Mouse (Mus musculus) layer of hippocampus, adult 9-10 months (tissue): ENCODE results near the gene Art1.

Source experiments
- DNase-seq: peaks from one replicate; pipeline ENCODE4 v3.0.0; 2022; ENCODE audit warnings: low spot score

Art1 gene

DNA sequence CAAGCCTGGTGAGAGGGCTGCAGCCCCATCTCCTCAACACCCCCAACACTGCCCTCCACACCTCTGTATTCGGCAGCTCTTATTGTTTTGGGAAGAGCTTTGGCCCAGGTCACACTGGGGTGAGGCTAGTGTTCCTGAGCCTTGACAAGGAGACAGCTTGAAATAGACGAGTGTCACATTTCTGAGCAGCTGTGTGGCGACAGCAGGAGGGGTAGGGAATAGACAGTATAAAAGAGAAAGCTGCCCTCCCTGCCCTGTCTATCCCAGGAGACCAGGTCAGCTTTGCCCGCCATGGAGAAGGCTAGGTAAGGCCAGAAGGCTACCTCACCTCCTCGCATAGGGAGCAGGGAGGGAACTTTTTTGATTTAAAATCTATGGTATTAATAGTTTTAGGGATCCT, at the start of gene Art1:
Art1 (plus strand) TSS at position 257 of the 400 bp plus-strand sequence.
- no peak for DNase-seq

DNA sequence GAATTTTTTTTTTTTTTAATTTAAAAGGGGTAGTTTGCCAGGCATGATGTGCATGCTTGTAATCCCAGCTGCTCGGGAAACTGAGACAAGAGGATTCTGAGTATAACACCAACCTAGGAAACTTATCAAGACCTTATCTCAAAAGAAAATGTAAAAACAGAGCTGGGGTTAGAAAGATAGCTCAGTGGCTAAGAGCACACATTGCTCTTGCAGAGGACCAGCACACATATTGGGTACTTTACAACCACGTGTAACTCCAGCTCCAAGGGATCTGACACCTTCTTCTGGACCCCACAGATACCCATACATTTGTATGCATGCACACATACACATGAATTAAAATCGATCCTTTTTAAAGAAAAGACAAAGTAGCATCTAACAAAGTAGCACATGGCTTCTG, 40.2 kb upstream of the Art1 start:
- DNase-seq, result no peak

DNA sequence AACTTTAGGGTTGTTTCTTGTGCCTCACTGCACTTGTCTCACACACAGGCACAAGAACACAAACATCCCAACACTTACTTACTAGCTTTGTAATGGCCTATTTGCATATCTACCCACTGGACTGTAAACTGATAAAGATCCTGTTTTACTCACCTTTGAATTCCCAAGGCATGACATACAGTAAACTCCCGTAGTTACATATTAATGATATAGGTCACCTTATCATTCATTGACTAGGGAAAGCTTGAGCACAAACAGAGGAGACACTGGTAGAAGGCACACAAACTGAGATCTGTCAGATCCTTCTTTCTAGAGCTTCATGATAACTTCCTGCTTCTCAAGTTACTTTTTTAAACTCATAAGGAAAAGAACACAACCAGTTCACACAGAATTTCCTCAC, 39.3 kb upstream of the Art1 start:
- DNase-seq, result no peak

DNA sequence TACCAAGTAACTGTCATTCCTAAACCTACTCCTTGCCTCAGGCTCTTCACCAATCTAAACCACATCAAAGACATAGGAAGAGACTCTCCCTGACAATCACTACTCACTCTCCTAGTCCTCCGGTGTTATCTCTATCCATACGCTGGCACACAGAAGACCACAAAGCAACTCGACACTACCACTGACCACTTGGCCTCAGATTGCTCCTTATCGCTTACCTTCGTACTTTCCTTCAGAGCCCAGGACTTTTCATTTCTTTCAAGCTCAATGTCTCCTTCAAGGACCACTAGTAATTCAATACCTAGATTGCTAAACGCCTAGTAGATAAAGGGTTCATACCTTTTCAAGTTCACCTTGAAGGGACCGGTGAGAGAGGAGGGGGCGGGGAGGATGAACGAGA, 37.7 kb upstream of the Art1 start:
- no peak for DNase-seq

DNA sequence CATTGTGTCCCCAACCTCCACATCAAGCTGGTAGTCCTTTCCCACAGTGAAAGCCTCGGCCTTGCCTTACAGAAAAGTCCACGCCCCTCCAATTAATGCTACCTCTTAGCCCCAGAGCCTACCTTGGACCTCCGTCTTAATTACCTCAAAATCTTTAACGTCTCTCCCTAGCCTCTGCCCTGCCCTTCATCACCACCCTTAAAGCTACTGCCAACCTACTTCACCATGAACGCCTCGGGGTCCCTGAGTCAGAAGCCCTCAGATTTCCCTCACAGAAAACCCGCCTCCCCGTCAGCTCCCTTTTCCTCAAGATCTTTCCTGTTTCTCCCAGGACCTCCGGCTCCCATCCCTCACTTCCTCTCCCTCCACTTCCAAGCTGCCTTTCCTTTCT, 36.9 kb upstream of the Art1 start:
- DNase-seq, result no peak

DNA sequence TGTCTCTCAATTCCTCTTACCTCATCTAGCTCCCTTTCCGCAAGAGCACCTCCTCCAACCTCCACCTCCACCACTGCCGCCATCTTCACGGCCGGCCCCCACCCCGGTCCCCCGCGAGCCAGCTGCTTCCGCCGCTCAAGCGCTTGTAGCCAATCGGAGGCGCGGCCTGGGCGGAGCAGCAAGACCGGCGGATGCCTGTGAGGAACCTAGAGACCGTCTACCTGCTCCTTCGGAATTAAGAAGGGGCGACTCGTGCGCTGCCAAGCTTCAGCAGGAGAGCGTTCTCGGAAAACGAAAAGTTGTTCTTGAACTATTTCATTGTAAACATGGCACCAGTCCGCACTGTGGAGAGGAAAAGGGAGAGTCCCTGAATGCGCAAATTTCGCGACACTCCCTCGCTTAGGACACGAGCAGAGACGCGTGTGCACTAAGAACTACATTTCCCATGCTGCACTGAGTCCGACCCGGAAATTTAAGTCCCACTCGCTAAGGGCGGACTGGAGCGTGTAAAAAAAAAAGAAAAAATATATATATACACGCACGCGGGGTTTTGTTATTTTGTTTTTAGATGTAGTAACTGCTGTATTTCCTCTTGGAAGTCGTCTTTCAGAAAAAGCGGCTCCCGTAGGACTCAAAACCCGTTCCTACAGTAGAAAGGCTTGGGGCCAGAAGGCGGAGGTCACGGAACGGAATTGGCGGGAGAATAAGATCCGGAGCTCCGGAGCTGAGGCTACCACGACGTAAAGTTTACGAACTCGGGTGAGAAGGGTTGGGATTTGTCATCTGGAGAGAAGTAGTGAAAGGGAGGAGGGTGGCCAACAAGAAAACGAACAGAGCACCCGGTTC, 36.3 kb upstream of the Art1 start, which contains the start of the genes Rnf121, Xndc1 and Xntrpc:
Rnf121 (minus strand) TSS at position 424 of the 846 bp plus-strand sequence.
Xndc1 (plus strand) TSS at position 466 of the 846 bp plus-strand sequence.
Xntrpc (plus strand) TSS at position 668 of the 846 bp plus-strand sequence.
- peak; percentile 89 for DNase-seq

DNA sequence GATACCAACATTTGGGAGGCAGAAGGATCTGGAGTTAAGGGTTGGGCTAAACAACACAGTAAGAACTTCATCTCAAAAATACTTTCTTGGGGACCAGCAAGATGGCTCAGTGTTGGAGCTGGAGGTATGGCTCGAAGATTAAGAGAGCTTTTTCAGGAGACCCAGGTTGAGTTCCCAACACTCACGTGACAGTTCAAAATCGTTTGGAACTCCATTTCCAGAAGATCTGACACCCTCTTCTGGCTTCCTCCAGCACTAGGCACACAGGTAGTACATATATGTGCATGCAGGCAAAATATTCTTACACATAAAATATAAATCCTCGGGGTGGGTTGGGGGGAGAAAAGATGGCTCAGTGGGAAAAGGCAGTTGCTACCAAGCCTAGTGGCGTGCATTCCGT, 35.2 kb upstream of the Art1 start:
- DNase-seq, result no peak

DNA sequence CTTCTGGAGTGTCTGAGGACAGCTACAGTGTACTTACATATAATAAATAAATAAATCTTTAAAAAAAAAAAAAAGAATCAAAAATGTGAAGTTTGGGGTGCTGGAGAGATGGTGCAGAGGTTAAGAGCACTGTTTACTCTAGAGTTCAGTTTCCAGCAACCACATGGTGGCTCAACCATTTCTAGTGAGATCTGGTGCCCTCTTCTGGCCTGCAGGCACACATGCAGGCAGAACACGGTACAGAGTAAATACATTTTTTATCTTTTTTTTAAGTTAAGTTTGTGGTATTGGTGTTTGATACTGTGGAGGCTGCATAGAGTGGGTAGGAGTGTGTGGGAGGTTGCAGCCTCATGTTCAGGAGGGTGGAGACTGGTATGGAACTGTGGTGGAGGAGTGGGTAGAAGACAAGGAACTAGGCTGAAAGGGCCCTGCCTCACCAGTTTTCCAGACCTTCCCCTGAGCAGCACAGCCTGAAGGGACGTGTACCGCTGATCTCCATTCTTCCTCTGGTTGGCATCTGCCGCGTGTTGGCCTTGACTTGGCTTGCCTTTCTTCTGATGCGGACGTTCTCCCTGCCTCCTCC, 24.7 kb upstream of the Art1 start:
- DNase-seq, result no peak

DNA sequence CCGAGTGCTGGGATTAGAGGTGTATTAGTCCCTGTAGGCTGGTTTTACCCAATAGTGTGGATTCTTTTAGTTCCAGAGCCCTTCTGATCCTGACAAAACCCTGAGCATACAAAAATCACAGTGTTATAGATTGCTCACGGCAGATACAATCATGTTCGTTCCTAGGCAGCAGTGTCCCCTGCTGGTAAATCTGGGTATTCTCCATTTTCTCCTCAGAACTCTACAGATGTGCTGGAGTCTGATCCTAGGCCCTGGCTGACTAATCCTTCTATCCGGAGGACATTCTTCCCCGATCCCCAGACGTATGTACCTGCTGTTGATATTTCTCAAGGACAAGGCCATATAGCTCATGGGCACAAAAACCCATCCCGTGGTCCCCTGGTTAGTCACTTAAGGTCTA, 23.0 kb upstream of the Art1 start:
- DNase-seq, result peak; percentile 51

DNA sequence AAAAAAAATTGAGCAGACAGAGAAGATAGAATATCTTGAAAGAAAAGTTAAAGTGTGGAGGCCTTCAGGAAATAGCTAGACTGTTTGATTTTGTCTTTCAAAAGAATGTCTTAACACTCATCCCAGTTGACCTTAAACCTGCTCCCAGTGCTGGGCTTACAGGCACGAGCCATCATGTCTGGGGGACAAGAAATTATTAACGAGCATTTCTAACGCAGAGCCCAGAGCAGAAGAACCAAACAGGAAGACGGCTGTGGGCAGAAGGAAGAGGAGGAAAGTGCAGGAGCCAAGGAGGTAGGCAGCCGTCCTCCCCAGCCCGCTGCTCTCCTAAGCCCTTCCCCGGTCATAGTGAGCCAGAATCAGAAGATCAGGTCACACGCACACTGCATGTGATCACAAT, 21.2 kb upstream of the Art1 start:
- no peak for DNase-seq

DNA sequence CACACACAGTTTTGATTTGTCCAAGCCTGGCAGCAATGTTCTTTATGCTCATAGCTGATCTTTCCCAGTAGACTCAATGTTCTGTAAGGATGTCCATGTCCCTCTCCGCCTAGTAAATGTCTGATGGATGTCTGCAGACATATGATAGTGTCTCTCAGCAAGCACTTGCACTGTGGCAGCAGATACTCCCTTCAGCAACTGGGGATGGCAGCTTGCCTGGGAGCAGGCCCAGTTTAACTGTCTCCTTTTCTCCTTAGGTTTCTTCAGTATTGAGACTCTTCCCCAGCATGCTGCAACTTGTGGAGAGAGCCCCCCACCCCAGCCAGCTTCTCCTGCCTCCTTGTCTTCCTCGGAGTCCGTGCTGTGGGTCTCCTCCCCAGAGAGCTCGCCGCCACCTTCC, 19.8 kb upstream of the Art1 start:
- DNase-seq, result no peak

DNA sequence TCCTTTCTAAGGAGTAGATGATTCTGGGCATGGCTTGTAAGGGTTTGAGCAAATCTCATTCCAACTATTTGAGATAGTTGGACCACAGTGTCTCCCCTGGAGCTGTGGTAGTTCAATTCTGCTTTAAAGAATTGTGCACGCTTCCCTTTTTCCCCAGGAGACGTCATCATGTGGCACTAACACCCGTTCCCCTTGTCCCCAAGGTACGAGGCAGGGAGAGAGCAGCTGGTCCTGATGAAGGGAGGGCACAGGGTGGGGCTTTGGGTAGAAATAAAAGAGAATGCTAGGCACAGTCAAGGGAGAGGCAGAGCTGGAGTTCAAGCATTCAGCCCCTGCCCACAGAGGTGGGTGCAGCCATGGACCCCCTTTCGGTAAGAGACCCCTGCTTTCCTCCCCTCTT, 18.7 kb upstream of the Art1 start, which contains the start of gene Trpc2:
Trpc2 (plus strand) TSS at position 301 of the 400 bp plus-strand sequence.
- DNase-seq, result no peak

DNA sequence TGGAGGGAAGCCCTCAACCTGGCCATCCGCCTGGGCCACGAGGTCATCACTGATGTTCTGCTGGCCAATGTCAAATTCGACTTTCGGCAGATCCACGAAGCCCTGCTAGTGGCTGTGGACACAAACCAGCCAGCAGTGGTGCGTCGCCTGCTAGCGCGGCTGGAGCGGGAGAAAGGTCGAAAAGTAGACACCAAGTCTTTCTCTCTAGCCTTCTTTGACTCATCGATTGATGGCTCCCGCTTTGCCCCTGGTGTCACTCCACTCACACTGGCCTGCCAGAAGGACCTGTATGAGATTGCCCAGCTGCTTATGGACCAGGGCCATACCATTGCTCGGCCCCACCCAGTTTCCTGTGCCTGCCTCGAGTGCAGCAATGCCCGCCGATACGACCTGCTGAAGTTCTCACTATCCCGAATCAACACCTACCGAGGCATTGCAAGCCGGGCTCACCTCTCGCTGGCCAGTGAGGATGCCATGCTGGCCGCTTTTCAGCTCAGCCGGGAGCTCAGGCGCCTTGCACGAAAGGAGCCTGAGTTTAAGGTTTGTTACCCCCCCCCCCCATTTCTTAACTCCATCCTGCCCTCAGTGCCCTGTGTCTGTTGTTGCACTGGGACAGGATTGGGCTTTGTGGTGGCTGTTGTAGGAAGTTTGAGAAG, 17.4 kb upstream of the Art1 start:
- no peak for DNase-seq

DNA sequence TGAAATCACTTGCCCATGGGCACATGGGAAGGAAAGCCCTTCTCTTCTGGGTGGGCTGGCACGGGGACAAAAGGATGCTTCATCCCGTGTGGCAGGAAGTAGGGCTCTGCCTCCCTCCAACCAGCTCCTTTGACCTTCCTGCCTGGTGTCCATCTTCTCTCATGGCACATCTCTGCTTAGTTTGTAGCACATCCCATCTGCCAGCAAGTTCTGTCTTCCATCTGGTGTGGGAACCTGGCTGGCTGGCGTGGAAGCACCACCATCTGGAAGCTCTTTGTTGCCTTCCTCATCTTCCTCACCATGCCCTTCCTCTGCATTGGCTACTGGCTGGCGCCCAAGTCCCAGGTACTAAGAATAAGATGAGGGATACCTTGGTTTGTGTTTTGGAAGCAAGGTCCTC, 14.2 kb upstream of the Art1 start:
- no peak for DNase-seq

DNA sequence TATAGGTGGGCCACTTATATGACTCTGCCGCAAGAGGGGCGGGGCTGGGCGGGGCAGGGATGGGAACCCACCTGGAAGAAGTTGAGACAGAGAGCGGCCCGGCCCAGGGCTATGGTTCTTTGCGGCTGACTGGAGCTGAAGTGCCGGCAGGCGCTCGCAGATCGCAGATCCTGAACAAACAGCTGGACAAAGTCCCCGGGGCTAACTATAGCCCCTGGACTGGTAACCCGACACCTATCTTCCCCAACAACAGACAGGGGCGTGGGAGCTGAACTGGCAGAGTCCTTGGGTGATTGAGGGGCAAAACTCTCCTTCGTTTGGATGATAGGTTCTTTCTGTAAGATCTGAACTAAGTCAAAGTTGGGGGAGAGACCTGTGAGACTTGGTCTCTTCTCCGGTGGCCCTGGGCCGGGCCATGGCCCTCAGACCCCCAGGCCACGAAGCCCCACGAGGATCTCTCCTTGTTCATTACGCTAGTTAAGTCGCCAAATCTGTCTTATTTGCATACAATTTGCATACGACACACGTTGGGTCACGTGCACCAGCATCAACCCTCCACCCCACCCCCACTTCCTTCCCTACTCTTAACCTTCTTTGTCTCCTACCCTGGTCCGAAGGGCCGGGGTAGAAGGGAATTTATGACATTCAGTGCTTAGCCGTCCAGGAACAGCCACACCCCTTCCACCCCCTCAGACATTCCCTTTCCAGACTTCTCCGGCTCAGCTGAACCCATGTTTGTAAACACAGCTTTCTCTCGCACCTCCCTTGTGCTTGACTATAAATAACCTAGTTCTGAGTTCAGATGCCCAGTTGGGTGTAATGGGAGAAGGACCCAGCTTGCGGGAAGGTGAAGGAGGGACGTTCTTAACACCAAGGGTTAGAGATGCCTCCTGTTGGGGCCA, 1.5 kb upstream of the Art1 start:
- no peak for DNase-seq

DNA sequence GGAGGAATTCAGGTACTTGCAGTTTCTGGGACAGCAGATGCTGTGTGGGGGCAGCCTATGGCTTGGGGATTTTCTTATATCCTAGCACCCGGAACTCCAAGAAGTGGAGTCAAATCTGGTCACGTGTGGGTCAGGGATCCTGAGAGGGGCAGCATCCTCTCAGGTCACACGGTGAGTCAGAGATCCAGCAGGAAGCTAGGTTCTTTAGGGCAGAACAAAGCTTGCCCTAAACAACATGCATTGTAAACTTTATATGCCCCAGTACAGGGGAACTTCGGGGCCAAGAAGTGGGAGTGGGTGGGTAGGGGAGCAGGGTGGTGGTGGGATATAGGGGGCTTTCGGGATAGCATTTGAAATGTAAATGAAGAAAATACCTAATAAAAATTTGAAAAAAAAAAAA, 675 bp upstream of the Art1 start:
- DNase-seq, result no peak

DNA sequence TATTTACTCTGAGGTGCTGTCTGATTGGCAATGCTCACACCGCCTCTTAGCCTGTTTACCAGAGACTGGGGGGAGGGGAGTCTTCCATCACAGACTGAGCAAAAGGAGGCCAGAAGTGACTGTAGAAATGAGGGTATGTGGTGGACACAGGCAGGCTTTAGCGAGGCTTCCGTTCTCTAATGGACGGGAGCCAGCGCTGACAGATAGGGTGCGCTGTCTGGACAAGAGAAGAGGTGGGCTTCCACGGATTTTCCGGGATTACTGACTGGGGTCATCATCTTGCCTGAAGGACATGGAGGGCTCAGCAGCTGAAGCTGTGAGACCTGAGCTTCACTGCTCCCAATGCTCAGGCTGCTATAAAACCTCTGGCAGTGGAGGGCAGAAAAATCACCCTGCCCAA, 698 bp downstream of the Art1 start:
- DNase-seq, result no peak

DNA sequence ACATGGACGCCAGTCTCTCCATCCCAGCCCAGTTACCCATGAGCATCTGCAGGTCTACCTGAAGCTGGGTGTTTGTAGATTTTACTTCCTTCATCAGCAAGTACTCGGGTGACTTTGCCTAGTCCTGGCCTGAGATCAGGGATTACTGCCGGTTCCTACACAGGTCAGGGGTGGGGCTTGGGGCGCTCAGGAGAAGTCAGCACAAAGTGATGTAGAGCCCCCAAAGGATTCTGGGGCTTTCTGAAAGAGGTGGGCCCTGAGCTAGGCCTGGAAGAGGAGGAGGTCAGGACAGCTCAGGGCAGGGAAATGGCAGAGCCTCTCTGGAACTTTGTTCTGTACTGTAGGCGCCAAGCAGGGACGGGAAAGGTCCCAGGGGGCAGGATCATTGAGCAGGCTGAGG, 1.2 kb downstream of the Art1 start:
- no peak for DNase-seq

DNA sequence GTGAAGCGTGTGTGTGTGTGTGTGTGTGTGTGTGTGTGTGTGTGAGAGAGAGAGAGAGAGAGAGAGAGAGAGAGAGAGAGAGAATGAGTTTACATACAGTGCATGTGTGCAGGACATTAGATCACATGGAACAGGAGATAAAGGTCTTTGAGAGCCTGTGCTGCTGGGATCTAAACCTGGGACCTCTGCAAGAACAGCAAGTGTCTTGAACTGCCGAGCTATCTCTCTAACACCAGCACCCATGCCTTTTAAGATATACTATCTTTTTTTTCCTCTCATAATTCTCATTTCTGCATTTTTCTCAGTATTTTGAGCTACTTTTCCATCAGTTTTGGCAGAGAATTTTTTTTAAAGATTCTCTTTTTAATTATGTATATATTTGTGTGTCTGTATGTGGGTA, 2.0 kb downstream of the Art1 start:
- DNase-seq, result no peak

DNA sequence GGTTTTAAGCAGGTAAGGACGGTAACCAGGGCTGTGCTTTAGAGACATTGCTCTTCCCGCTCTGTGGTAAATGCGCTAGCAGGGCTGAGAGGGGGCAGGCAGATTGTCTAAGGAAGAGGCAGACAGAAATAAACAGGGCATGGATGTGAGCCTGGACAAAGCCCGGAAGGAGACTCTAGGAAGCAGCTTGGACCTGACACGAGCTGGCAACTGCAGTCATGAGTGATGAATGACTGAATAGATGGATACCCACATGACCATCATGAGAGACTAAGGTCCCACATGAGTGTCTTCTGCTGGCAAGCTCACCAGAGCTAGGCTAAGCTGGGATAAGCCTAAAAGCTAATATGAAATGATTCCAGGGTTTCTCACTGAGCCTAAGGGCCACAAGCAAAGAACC, 2.6 kb downstream of the Art1 start:
- no peak for DNase-seq

DNA sequence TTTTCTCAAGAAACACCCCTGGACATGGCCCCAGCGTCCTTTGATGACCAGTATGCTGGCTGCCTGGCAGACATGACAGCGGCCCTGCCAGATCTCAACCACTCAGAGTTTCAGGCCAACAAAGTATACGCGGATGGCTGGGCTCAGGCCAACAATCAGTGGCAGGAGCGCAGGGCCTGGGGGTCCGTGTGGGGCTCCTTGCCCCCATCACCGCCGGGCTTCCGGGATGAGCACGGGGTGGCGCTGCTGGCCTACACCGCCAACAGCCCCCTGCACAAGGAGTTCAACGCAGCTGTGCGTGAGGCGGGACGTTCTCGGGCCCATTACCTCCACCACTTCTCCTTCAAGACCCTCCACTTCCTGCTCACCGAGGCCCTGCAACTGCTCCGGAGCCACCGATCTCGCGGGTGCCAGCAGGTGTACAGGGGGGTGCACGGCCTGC, 5.2 kb downstream of the Art1 start:
- no peak for DNase-seq

DNA sequence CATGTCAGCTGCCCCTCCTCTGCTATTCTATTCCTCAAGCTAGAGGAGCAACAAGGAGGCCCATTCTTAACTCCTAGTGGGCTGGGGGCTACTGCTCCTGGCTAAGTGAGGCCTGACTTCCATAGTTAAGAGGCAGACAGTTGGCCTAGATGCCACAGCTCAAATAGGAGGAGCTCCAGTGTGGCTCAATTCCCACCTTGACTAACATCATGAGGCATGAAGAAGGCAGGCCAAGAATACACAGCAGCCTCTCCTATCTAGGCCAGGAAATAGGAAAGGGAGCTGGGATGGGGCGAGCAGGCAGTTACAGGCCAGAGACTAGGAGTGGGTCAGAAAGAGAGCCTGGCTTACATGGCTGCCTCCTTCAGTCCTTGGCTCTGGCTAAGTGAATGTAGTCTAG, 6.7 kb downstream of the Art1 start:
- DNase-seq, result no peak
